Mouse (Mus musculus) CH12.LX (cell line): ENCODE data around the gene Gm14085. TPM values are rescaled to one million over a fixed set of nuclear protein-coding genes. Genes with fewer than 3 reads are reported as not detected.
"Not testable (repeated sequence)": the region's sequence is repeated elsewhere in the genome, so short reads cannot be mapped to it uniquely, and the experiment has no call there.

Source experiments
- DNase-seq: peaks from one replicate; pipeline ENCODE4 v3.0.0-alpha.2; 2013; ENCODE audit errors: extremely low read depth
- H3K27ac ChIP-seq: 2 replicates; pipeline ENCODE4 v1.5.1; 2012; ENCODE audit warnings: low read depth, mild to moderate bottlenecking, control low read depth, moderate library complexity; ENCODE audit not compliant: insufficient read depth
- H3K27me3 ChIP-seq: replicated peaks from 2 replicates; pipeline ENCODE3; 2012; ENCODE audit warnings: inconsistent platforms
- H3K36me3 ChIP-seq, 2 experiments: replicated peaks in 1 of 2; 2 replicates each; pipeline versions ENCODE3 to v1.6.1; 2012; ENCODE audit warnings: inconsistent platforms in 1 of 2, low read length in 1 of 2, mild to moderate bottlenecking in 1 of 2, mixed read lengths in 1 of 2, moderate library complexity in 1 of 2; ENCODE audit not compliant: control insufficient read depth in 1 of 2, insufficient read depth in 1 of 2
- H3K4me1 ChIP-seq, 2 experiments: 2 replicates each; pipeline ENCODE4 v1.6.1; 2012; ENCODE audit warnings: inconsistent platforms in 1 of 2, moderate library complexity in 1 of 2; ENCODE audit not compliant: insufficient read depth in 2 of 2, control insufficient read depth in 1 of 2
- H3K4me2 ChIP-seq: 2 replicates; pipeline ENCODE4 v1.6.1; 2012; ENCODE audit warnings: low read depth, mild to moderate bottlenecking, control low read depth; ENCODE audit not compliant: poor library complexity, insufficient read depth, severe bottlenecking
- H3K4me3 ChIP-seq, 3 experiments: fragments of 150-350 bp in 1 of 3; sonication (generic) in 1 of 3; replicated peaks in 1 of 3; 2 replicates each; pipeline versions ENCODE3 to v1.5.1; 2011 to 2012; ENCODE audit warnings: low read depth in 2 of 3, low read length in 2 of 3, mild to moderate bottlenecking in 2 of 3, moderate library complexity in 2 of 3, control low read depth in 1 of 3, improper control_type of control experiment in 1 of 3, inconsistent platforms in 1 of 3, mixed read lengths in 1 of 3; ENCODE audit not compliant: poor library complexity in 1 of 3
- H3K79me2 ChIP-seq: replicated peaks from 2 replicates; pipeline ENCODE4 v1.6.1; 2012; ENCODE audit warnings: mild to moderate bottlenecking, moderate library complexity; ENCODE audit not compliant: control insufficient read depth, poor library complexity, insufficient read depth, severe bottlenecking; ENCODE audit errors: extremely low read depth
- H3K9ac ChIP-seq: 2 replicates; pipeline ENCODE4 v1.6.1; 2012; ENCODE audit warnings: low read depth, mild to moderate bottlenecking, control low read depth, moderate library complexity; ENCODE audit not compliant: insufficient read depth
- H3K9me3 ChIP-seq: replicated peaks from 2 replicates; pipeline ENCODE3; 2012; ENCODE audit warnings: low read length, inconsistent platforms, mixed read lengths
- CHD2 ChIP-seq: IDR thresholded peaks from 2 replicates; pipeline ENCODE4 v1.6.1; 2011; ENCODE audit warnings: low read length, improper control_type of control experiment
- IRF4 ChIP-seq: IDR thresholded peaks from 2 replicates; pipeline ENCODE4 v1.6.1; 2014; ENCODE audit warnings: low read depth, mild to moderate bottlenecking, inconsistent platforms, low read length, improper control_type of control experiment
- RAD21 ChIP-seq: IDR thresholded peaks from 2 replicates; pipeline ENCODE4 v1.6.1; 2011; ENCODE audit warnings: low read depth, mild to moderate bottlenecking, low read length, improper control_type of control experiment, moderate library complexity
- RCOR1 ChIP-seq: conservative IDR thresholded peaks from 2 replicates; pipeline ENCODE4 v1.6.1; 2012; ENCODE audit warnings: low read depth, mild to moderate bottlenecking, inconsistent platforms, low read length, improper control_type of control experiment
- TCF12 ChIP-seq: IDR thresholded peaks from 2 replicates; pipeline ENCODE4 v1.6.1; 2014; ENCODE audit warnings: low read depth, mild to moderate bottlenecking, inconsistent platforms, low read length, improper control_type of control experiment
- UBTF ChIP-seq: IDR thresholded peaks from 2 replicates; pipeline ENCODE4 v1.6.1; 2012; ENCODE audit warnings: low read depth, mild to moderate bottlenecking, inconsistent platforms, low read length, improper control_type of control experiment, moderate library complexity
- USF1 ChIP-seq: IDR thresholded peaks from 2 replicates; pipeline ENCODE4 v1.6.1; 2014; ENCODE audit warnings: low read depth, mild to moderate bottlenecking, inconsistent platforms, low read length, improper control_type of control experiment
- ZC3H11A ChIP-seq: IDR thresholded peaks from 2 replicates; pipeline ENCODE4 v1.6.1; 2012; ENCODE audit warnings: low read depth, mild to moderate bottlenecking, inconsistent platforms, low read length, improper control_type of control experiment
- dilution Hi-C: fragments of 300-500 bp; cut with MboI; formaldehyde crosslinking; loops from 2 replicates; pipeline ENCODE4 v1.14.3; 2020; ENCODE audit warnings: low sequenced_read_pairs; ENCODE audit not compliant: extremely low pct_unique_long_range_greater_than_20kb, extremely low pct_ligation_motif_present
- in situ Hi-C: fragments of 300-500 bp; cut with MboI; formaldehyde crosslinking; loops from 3 replicates; pipeline ENCODE4 v1.14.3; 2019; ENCODE audit warnings: low sequenced_read_pairs, low pct_ligation_motif_present, low pct_unique_long_range_greater_than_20kb, mixed read lengths
- polyA plus RNA-seq: library from polyadenylated mRNA; unstranded; fragments of >175 nt; gene quantifications from 2 replicates; pipeline ENCODE4 v1.2.1, GENCODE M21; 2012; ENCODE audit warnings: low read depth; ENCODE audit not compliant: insufficient read length
- total RNA-seq, 2 experiments: library from RNA; depleted of rRNA; stranded (reverse); fragments of 300-350 nt in 1 of 2; fragments of >200 nt in 1 of 2; gene quantifications; 2 replicates each; pipeline ENCODE4 v1.2.3; 2012 to 2014

The Gm14085 gene
- not detected in 2 replicates for total RNA-seq (2012; rRNA removed)
- 0.05 TPM in 1 of 2 replicates, not detected in the other for total RNA-seq (2014; rRNA removed)
- polyA plus RNA-seq: 0.24 and 0.25 TPM in 2 replicates

DNA sequence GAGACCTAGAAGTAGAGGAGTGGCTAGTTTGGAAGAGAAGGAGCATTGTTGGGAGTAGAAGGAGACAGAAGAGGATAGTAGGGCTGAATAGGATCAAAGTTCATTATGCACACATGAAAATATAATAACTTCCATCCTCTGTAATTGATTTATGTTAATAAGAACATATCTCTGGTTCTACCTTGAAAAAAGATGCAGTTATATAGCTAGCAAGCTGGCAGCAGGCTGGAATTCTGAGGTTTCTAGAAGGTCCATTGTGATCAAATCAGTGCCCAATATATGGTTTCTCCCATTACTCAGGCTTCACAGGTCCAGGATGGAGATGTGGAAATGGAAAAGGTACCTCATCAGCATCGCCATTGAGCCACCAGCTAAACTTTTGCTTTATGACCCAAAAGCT lies at the start of gene Gm14085:
Gene Gm14085 (plus strand): TSS at position 301 of the 400 bp plus-strand sequence.
- Histone ChIP-seq H3K79me2 (no peaks in the 10 kb centered on the region), H3K36me3 (no peaks in the 10 kb centered on the region), H3K27me3 (no peaks in the 10 kb centered on the region), H3K4me3 (no peak within 1 kb of the TSS), H3K9me3 (peaks cover 3% of the 10 kb centered on the region), H3K27ac (no peak within 1 kb of the TSS), H3K4me2 (no peak within 1 kb of the TSS), H3K9ac (no peak within 1 kb of the TSS), H3K4me1 (no peaks in the 10 kb centered on the region)
- dilution Hi-C loops (no loop called here), in situ Hi-C loops (no loop called here)
- DNase-seq: no peak
- TF ChIP-seq ZC3H11A: no peak
- no peak for TF ChIP-seq RCOR1
- TF ChIP-seq RAD21: no peak
- TF ChIP-seq UBTF: no peak
- TF ChIP-seq USF1: no peak
- no peak for TF ChIP-seq CHD2
- no peak for TF ChIP-seq TCF12
- TF ChIP-seq IRF4: no peak

GRCm38 (mm10) chr2:122438706-122439482 lies 45.8 kb upstream of the Gm14085 start:
- H3K27ac ChIP-seq, H3K27me3 ChIP-seq, dilution Hi-C loops, DNase-seq, H3K9ac ChIP-seq, H3K4me2 ChIP-seq, in situ Hi-C loops, H3K36me3 ChIP-seq, H3K4me1 ChIP-seq, H3K79me2 ChIP-seq, H3K9me3 ChIP-seq, H3K4me3 ChIP-seq: not testable (repeated sequence)

DNA sequence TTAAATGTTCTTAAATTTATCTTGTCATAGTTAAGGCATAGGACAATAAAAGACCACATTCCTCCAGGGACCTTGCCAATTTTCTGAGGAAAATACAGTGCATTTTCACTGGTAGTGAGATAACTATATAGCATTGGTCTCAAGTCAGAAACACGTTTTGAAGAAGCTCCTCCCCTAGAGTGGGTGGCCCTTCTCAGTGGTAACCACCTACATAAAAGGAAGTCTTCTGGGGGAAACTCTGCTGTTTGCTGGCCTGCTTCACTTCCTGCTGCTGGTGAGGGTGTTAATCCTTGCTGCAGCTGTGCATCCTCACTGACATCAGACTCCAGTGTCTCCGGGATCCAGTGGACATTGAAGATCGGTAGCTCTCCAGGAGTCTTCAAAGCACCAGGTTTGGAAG lies 44.2 kb upstream of the Gm14085 start:
- in situ Hi-C loops: not testable (repeated sequence)

More for the DNA sequence above, 44.2 kb upstream of the Gm14085 start:
- H3K79me2 ChIP-seq, H3K27ac ChIP-seq, H3K4me1 ChIP-seq, DNase-seq, H3K27me3 ChIP-seq, H3K4me3 ChIP-seq, H3K36me3 ChIP-seq, dilution Hi-C loops, H3K9me3 ChIP-seq, H3K9ac ChIP-seq, H3K4me2 ChIP-seq: not testable (repeated sequence)
